Mouse (Mus musculus): ENCODE data around the gene Lrrc47. TPM values are rescaled to one million over a fixed set of nuclear protein-coding genes. Genes with fewer than 3 reads are reported as not detected.
A peak's percentile ranks its signal among the peaks of the same experiment; 100 is the strongest.

Gene Lrrc47
- 43.7 to 56.2 TPM (median 54.8 TPM) in 3 replicates for total RNA-seq (2017)

DNA sequence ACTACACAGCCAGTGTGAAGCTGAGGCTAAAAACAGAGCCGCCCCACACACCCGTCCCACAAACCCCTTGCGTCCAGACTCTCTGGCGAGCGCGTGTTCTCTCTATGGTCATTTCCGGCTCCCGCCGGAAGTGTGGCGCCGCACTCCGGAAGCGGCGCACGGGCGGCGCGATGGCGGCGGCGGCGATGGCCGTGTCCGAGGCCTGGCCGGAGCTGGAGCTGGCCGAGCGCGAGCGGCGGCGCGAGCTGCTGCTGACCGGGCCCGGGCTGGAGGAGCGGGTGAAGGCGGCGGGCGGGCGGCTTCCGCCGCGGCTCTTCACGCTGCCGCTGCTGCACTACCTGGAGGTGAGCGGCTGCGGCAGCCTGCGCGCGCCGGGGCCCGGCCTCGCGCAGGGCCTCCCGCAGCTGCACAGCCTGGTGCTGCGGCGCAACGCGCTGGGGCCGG, at the start of gene Lrrc47:
Lrrc47 (plus strand) TSS at position 86 of the 444 bp plus-strand sequence.
- peak; percentile 83 for ATAC-seq (replicated peaks; ENCODE audit: insufficient number of reproducible peaks, low FRiP score, low TSS enrichment, poor library complexity, severe bottlenecking)

DNA sequence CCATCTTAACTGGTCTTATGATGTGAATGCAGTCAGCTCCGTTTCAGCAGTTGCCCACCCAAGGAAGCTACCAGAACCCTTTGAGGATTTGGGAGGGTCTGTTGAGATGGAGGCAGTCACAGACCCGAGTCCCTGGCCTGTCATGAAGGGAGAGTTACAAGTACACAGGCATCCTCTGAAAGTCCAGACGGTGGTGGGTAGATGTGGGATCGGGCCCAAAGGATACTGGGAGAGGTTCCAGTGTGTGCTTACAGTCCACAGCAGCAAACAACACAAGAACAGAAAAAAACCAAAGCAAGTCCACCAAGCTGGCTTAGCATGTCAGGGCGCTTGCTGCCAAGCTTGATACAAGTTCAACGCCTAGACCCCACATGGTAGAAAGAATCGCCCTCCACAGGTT, 48.9 kb upstream of the Lrrc47 start:
- ATAC-seq (replicated peaks; ENCODE audit: insufficient number of reproducible peaks, low FRiP score, low TSS enrichment, poor library complexity, severe bottlenecking) = no peak

DNA sequence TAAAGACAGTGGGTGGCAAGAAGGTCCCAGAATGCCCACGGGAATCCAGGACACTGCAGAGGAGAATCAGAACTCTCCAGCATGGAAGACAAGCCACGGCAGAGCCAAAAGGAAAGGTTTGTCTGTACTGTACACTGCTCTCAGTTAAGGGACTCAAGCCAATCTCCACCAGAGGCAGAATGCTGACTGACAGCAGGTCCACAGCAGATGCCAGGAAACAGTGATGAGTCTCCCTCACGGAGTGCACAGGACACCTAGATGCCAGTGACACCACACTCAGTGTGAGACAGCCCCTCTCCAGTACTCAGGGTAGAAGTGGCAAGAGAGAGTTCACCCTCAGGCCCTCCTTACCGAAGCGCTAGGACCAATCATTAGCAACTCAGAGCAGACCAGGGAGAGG, 44.9 kb upstream of the Lrrc47 start:
- ATAC-seq (replicated peaks; ENCODE audit: insufficient number of reproducible peaks, low FRiP score, low TSS enrichment, poor library complexity, severe bottlenecking) = no peak

DNA sequence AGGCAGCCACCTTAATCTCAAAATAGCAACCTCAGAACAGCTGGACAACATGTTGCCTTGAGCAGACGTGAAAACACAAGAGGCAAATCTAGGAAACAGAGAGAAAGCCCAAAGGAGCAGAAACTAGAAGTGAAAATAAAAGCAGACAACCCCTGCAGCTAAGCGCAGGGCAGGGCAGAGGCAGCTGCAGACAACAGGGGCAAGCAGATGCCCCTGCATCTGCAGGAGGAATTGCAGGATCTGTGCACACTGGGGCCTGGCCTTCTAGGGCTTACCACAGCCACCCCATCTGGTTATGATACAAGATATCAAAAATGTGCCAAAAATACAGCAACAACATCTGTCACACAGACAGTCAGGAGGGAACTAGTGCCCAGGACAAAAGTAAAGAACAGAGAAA, 44.0 kb upstream of the Lrrc47 start:
- ATAC-seq (replicated peaks; ENCODE audit: insufficient number of reproducible peaks, low FRiP score, low TSS enrichment, poor library complexity, severe bottlenecking) = no peak

DNA sequence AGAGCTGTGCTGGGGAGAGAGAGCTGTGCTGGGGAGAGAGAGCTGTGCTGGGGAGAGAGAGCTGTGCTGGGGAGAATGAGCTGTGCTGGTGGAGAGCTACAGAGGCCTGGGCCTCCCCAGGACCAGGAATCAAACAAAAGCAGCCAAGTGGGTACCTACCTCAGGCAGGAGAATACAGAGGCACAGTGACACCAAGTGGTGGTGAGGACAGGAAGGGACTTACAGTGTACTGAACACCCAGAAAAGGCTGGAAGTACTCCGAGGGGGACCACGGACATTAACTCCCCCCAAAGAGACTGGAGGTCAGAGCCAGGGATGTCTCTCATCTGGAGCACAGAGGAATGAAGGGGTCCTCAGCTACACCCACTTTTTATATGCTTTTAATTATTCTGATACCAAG, 43.5 kb upstream of the Lrrc47 start:
- no peak for ATAC-seq (replicated peaks; ENCODE audit: insufficient number of reproducible peaks, low FRiP score, low TSS enrichment, poor library complexity, severe bottlenecking)

DNA sequence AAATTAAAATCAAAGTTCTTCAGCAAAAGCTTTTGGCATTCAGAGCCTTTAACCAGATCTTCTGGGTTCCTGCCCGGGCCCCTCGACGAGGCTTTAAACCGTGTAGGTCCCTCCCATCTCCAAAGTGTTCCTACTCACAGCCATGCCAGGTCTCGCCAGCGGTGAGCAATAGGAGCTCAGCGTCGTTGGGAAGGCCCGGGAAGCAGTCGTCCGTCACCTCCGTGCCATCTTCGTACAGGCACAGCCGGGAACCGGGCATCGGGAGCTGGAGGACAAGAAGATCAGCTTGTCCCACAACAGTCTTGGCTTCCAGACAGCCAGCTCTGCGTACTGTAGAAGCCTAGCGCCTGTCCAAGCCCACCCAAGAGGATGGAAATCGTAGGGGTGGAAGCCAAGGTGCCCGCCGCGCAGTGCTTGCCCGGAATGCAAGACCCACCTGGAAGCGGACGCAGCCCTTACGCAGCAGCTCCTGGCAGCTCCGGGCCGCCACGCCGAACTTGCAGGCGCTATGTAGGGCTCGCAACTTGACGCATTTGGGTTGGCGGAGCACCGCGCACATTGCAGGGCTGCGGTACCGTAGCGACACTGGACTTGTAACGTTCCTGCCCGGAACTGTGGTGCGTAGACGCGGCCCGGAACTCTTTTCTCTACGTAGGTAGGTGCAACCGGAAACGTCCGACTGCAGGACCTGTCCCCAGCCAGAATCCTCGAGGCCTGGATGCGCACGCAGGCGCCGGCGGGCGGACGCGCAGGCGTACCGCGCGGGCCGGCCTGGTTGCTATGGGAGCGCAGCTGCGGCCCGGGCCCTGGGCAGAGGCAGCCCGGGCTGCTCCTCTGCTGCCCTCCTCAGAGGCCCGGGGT, 36.9 kb upstream of the Lrrc47 start, which contains the start of the genes Dffb and Cep104:
Dffb (minus strand) TSS at position 696 of the 861 bp plus-strand sequence.
Cep104 (plus strand) TSS at position 764 of the 861 bp plus-strand sequence.
- peak; percentile 87 for ATAC-seq (replicated peaks; ENCODE audit: insufficient number of reproducible peaks, low FRiP score, low TSS enrichment, poor library complexity, severe bottlenecking)

DNA sequence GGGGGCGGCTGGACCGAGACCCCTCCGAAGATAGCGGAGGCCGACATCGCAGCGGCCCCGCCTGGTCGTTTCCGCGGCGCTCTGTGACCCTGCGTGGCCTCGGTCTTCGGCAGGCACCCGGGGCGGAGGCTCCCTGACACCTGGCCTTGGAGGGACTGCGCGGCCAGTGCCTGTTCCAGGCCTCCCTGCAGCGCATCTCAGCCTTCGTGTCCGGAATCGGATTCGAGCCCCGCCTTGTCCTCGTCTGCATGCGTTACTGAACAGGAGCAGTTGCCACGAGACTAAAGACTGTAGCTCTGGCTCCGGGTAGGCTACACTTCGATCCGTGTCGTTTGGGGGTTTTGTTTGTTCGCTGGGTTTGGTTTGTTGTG, 36.3 kb upstream of the Lrrc47 start:
- ATAC-seq (replicated peaks; ENCODE audit: insufficient number of reproducible peaks, low FRiP score, low TSS enrichment, poor library complexity, severe bottlenecking) = no peak

DNA sequence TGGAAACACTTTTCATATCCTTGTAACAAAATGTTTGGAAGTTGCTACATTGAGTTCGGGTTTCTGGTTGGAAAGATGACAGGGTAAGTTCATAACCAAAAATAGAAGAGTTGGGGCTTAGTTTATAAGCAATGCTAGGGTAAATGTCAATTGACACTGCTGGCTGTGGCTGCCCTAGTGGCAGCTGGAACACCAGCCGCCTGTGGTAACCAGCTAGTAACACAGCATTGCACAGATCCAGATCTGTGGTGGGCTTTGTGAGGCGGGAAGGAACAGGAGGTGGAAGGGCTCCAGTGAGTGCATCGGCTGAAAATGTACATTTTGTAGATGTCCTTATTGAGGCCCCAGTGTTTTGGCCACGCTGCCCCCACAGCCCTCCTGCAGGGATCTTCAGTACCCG, 35.8 kb upstream of the Lrrc47 start:
- no peak for ATAC-seq (replicated peaks; ENCODE audit: insufficient number of reproducible peaks, low FRiP score, low TSS enrichment, poor library complexity, severe bottlenecking)

DNA sequence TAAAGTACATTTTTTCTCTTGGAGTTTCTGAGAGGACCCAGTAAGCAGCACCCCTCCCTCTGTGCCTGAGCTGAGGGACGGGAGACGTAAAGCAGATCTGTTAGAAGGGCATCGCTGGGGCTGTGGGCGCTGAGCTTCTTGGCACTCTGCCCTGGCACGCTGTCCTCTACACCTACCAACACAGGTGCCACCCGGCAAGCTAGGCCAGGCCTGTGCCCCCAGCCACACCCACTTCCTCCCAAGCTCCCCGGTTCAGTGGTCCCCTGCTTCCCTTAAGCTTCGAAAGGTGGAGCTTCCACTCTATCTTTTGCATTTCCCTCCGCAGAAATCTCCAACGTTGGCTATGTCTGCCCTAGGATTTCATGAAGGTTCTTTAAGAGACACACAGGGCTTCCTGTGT, 32.3 kb upstream of the Lrrc47 start:
- no peak for ATAC-seq (replicated peaks; ENCODE audit: insufficient number of reproducible peaks, low FRiP score, low TSS enrichment, poor library complexity, severe bottlenecking)

DNA sequence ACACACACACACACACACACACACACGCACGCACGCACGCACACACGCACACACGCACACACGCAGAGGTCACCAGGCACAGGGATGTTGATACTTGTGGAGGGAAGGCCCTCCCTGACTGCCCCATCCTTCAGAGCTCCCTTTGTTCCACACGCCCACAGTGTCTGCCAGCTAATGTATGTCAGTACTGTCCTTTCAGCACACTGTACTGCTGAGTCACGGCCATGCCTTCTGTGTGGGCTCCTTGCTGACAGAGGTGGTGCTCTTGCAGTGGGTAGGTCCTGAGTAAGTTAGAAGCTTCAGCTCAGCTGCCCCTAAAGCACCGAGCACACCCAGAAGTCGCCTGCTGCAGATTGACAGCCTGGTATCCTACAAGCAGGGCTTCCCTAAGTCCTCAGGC, 31.1 kb upstream of the Lrrc47 start:
- ATAC-seq (replicated peaks; ENCODE audit: insufficient number of reproducible peaks, low FRiP score, low TSS enrichment, poor library complexity, severe bottlenecking) = no peak

DNA sequence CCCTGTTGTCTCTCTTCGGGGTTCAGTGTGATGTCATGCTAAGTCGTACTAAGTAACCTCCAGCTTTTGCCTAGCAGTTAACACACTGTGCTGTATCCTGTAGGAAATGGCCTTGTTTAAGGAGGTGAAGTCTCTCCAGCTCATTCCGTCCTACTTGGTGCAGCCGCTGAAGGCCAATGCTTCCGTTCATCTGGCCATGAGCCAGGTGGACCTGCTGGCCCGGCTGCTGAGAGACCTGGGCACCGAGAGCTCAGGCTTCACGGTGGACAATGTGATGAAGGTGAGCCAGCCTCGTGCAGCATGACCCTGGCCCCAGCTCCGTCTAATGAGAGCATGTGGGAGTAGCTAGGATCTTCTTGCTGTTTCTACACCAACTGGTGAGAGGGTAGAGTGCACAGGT, 18.8 kb upstream of the Lrrc47 start:
- no peak for ATAC-seq (replicated peaks; ENCODE audit: insufficient number of reproducible peaks, low FRiP score, low TSS enrichment, poor library complexity, severe bottlenecking)

DNA sequence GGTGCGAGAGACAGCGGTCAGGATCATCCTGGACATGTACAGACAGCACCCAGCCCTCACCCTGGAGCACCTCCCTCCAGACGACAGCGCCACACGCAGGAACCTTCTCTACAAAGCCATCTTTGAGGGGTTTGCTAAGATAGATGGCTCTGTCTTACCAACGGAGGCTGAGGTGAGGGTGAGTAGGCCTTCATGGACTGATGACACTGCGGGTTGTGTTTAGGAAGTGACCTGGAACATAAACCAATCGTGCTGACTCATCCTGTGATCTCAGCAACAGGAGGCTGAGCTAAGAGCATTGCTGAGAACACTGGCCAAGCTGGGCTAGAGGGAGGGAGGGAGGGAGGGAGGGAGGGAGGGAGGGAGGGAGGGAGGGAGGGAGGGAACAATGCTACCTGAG, 18.0 kb upstream of the Lrrc47 start:
- ATAC-seq (replicated peaks; ENCODE audit: insufficient number of reproducible peaks, low FRiP score, low TSS enrichment, poor library complexity, severe bottlenecking) = no peak

DNA sequence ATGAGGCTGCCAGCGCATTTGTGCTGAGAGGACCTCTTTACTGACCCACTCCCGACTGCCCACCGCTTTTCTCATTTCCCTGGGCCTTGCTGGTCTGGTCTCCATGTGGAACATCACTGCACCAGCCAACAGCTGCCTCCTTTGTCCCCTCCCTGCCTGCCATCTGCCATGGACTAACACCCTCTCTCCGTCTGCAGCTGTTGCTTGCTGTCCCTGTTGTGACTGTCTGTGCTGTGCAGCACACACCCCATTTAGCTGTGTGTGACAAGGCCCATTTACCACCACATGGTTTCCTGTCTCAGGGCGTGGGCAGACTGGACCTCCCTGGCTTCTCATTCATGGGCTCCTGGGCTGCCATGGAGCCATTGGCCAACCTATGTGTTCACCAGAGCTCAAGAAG, 6.0 kb upstream of the Lrrc47 start:
- ATAC-seq (replicated peaks; ENCODE audit: insufficient number of reproducible peaks, low FRiP score, low TSS enrichment, poor library complexity, severe bottlenecking) = no peak

DNA sequence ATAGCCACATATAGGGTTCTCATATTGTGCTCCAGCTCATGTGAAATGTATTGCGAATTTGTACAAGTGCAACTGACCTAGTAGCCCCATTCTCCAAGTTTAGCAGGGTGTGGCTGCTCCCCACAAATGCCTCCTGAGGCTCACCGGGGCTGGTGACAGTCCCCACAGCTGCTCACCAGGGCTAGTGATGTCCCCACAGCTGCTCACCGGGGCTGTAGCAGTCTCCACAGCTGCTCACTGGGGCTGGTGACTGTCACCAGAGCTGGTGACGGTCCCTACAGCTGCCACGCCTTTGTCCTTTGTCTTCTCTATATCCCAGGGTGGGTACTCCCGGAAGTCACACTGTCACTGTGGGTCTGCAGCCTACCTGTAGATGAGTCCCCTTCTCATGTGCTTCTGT, 5.3 kb upstream of the Lrrc47 start:
- ATAC-seq (replicated peaks; ENCODE audit: insufficient number of reproducible peaks, low FRiP score, low TSS enrichment, poor library complexity, severe bottlenecking) = no peak

DNA sequence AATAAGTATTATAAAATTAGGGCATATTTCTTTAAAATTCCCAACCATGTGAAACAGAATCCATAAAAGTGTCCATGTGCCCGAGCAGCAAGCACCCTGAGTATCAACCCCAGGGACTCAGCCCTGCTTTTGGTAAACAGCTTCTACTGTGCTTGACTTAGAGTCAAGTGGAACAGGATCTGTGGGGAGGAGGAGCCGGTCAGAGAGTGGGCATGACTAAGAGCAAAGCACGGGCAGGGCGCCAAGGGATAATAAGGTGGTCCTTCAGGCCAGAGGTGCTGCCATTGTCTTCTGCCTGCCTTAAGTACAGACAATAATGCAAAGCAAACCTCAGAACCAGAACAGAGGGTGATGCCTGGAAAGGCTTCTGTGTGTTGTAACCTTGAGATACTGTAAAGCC, 3.8 kb upstream of the Lrrc47 start:
- no peak for ATAC-seq (replicated peaks; ENCODE audit: insufficient number of reproducible peaks, low FRiP score, low TSS enrichment, poor library complexity, severe bottlenecking)

DNA sequence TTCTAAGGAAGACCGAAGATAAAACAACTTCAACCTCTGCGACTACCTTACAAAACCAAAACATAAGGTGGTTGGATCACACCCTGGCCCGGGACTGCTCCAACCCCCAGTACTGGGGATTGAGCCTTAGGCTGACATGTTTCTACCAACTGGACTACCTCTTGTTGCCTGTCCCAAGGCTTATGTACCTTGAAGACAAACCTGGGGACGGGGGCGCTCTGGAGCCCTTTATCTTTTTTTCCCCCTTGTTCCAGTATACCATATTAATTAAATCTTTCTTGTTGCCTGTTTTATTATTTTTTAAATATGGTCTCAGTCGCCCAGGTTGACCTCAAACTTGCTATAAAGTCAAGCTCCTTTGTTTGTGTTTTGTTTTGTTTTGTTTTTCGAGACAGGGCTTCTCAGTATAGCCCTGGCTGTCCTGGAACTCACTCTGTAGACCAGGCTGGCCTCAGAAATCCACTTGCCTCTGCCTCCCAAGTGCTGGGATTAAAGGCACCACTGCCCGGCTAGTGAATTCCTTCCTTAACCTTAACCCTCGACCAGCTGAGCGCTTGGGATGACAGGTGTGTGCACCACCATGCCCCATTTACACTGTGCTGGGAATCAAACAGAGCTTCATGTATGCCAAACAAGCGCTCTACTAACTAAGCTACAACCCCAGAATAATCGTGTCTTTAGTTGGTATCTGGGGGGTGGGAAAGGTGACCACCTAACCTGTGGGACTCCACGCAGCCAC, 455 bp upstream of the Lrrc47 start:
- no peak for ATAC-seq (replicated peaks; ENCODE audit: insufficient number of reproducible peaks, low FRiP score, low TSS enrichment, poor library complexity, severe bottlenecking)

DNA sequence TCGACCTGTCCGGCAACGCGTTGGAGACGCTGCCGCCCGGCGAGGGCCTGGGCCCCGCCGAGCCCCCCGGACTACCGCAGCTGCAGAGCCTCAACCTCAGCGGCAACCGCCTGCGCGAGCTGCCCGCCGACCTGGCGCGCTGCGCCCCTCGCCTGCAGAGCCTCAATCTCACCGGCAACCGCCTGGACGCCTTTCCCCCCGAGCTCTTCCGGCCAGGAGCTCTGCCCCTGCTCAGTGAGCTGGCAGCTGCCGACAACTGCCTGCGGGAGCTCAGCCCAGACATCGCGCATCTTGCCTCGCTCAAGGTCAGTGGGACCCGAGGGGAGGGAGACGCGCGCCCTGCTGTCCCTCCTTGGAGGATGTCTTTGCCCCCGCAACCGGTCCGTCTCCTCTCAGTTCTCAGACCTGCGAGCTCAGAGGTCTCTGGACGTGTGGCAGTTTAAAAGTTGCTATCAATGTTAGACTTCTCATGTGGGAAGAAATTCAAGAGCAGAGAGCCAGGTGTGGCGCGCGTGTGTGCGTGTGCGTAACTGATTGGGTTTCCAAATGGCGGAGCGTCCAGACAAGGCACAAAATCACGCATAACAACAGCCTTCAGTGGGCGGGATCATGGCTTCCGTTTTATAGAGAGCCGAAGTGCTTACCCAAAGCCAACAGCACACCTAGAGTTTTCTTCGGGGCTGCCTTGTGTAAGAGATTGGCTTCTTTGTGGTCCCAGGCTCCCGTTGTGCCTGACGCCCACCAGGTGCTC, 776 bp downstream of the Lrrc47 start:
- ATAC-seq (replicated peaks; ENCODE audit: insufficient number of reproducible peaks, low FRiP score, low TSS enrichment, poor library complexity, severe bottlenecking) = no peak

DNA sequence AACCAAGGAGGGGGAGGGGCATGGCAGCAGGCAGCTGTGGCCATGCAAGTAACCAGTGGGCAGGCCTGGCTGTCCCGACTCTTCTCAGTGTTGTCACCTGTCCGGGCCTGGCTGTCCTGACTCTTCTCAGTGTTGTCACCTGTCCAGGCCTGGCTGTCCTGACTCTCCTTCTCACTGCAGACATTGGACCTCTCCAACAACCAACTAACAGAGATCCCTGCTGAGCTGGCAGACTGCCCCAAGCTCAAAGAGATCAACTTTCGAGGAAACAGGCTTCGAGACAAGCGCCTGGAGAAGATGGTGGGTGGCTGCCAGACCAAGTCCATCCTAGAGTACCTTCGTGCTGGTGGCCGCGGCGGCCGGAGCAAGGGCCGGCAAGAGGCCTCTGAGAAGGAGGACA, 3.9 kb downstream of the Lrrc47 start:
- ATAC-seq (replicated peaks; ENCODE audit: insufficient number of reproducible peaks, low FRiP score, low TSS enrichment, poor library complexity, severe bottlenecking) = no peak

DNA sequence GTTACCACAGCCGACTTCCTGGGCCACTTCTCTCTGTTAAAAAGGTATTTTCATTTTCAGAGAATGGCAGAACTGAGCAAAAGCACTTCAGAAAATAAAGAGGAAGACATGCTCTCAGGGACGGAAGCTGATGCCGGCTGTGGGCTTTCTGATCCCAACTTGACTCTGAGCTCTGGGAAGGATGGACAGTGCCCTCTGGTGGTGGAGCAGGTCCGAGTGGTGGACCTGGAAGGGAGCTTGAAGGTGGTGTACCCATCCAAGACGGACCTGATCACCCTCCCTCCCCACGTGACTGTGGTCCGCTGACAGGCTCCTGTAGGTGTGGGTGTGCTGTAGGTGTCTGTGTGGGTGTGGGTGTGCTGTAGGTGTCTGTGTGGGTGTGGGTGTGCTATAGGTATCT, 8.0 kb downstream of the Lrrc47 start:
- ATAC-seq (replicated peaks; ENCODE audit: insufficient number of reproducible peaks, low FRiP score, low TSS enrichment, poor library complexity, severe bottlenecking) = 0 out of 2 replicates have a peak, but pooled peaks have one; percentile 4

All from monocyte, adult 5-6 weeks (primary cell).